Mouse (Mus musculus) midbrain, embryonic 15.5 days (tissue): ENCODE data around the gene Grin1. TPM values are rescaled to one million over a fixed set of nuclear protein-coding genes. Genes with fewer than 3 reads are reported as not detected.

Experiments used
- ATAC-seq: fragments of 200-750 bp; cut with Nextera tagmentation; replicated peaks from 2 replicates; pipeline ENCODE4 v1.8.0; 2017; ENCODE audit warnings: moderate TSS enrichment
- H3K27ac ChIP-seq: fragments of 300-500 bp; sonication (generic); 2 replicates; pipeline ENCODE4 v1.5.1; 2015; ENCODE audit warnings: mild to moderate bottlenecking, inconsistent platforms
- H3K27me3 ChIP-seq: fragments of 300-500 bp; sonication (generic); replicated peaks from 2 replicates; pipeline ENCODE4 v1.6.1; 2015; ENCODE audit warnings: inconsistent platforms
- H3K36me3 ChIP-seq: fragments of 300-500 bp; sonication (generic); replicated peaks from 2 replicates; pipeline ENCODE4 v1.6.1; 2015; ENCODE audit warnings: inconsistent platforms
- H3K4me1 ChIP-seq: fragments of 300-500 bp; sonication (generic); 2 replicates; pipeline ENCODE4 v1.6.1; 2015; ENCODE audit warnings: inconsistent platforms
- H3K4me2 ChIP-seq: fragments of 300-500 bp; sonication (generic); 2 replicates; pipeline ENCODE4 v1.6.1; 2015; ENCODE audit warnings: inconsistent platforms, mild to moderate bottlenecking, moderate library complexity
- H3K4me3 ChIP-seq: fragments of 300-500 bp; sonication (generic); 2 replicates; pipeline ENCODE4 v1.5.1; 2015; ENCODE audit warnings: mild to moderate bottlenecking, inconsistent platforms
- H3K9ac ChIP-seq: fragments of 300-500 bp; sonication (generic); 2 replicates; pipeline ENCODE4 v1.6.1; 2015; ENCODE audit warnings: mild to moderate bottlenecking, inconsistent platforms
- H3K9me3 ChIP-seq: fragments of 300-500 bp; sonication (generic); 2 replicates; pipeline ENCODE4 v1.6.1; 2016; ENCODE audit warnings: inconsistent platforms
- WGBS: fragments of 180-500 bp; shearing (Covaris S2); methylation state at CpG from one replicate; pipeline ENCODE4 v1.1.7; 2015; ENCODE audit warnings: mixed read lengths; 5-methylcytosine and 5-hydroxymethylcytosine counted together
- polyA plus RNA-seq: library from polyadenylated mRNA; unstranded; fragments of >200 nt; fragmentation: Nextera tagmentation; extraction: Ambion mirVana; gene quantifications from 2 replicates; pipeline ENCODE4 v1.2.1, GENCODE M21; 2015

The Grin1 gene
- polyA plus RNA-seq: 49.1 and 51.5 TPM in 2 replicates

DNA sequence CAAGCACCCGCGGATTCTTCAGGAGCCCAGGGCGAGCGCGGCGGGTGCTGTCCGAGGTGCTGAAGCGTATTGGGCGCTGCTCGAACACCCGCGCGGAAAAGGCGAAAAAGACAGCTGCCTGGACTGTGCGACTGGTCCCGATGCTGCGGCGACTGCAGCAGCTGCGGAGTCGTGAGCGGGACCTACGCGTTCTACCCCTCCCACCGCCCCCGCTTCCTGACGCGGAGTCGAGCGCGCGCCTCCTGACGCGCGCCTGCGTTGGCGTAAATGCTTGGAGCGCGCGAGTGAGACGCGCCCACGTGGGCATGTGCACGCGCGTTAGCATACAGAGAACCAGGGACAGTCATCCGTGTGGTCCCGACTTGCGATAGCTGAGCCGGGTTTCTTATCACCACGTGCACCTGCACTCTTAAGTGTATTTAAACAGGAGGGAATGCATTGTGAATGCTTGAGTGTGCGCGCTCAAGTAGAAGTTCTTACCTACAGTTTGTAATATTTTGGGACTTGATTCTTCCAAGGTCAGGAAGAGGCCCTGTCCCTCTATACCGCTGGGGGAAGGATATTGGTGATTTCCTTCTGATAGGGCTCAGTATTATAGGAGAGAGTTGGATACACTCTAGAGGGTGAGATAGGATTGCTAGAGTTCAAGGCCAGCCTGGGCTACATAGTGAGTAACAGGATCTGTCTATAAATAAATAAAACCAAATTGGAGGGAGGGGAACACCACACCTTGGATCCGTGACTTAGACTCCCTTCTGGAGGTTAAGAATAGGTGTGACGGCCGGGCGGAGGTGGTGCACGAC lies at the start of gene Grin1:
Grin1 (minus strand) TSS at position 217 of the 803 bp plus-strand sequence.
- peaks cover 24% of the 10 kb centered on the region for H3K4me1 ChIP-seq
- peaks cover 45% of the 10 kb centered on the region for H3K27me3 ChIP-seq
- WGBS: 8% methylated on average over 58 of the region's 58 CpGs
- peak within 1 kb of the TSS; percentile 53 for H3K4me3 ChIP-seq
- H3K9me3 ChIP-seq: no peaks in the 10 kb centered on the region
- H3K27ac ChIP-seq: peak within 1 kb of the TSS; percentile 82
- ATAC-seq: peak; percentile 87
- peak within 1 kb of the TSS; percentile 61 for H3K4me2 ChIP-seq
- H3K9ac ChIP-seq: peak within 1 kb of the TSS; percentile 65
- no peaks in the 10 kb centered on the region for H3K36me3 ChIP-seq

DNA sequence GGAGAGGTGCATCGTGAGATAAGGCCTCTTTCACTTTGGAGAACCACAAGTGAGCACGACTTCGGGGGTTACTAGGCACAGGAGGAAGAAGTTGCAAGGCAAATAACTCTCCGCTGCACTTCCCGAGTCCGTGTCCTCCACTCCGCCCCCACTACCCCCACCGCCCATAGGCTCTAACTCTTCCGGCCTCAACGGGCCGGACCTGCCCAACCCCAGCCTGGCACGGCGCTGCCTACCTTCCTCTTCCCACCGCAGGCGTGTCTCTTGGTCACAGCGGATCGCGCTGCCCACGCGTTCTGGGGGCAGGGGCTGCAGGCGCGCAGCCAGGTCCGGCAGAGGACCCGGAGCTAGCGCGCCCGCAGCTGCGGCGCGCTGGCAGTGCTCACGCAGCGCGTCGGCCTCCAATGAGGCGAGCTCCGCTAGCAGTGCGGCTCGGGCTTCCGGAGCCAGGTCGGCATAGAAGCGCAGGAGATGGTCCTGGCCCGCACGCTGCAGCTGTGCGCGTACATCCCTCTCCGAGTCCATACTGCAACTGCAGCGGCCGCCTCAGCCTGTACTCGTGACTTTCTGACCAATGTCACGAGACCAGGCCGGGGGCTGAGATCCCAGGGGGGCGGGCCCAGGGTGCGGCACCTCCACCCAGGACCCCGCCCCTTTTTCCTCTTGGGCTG lies 46.2 kb upstream of the Grin1 start, which contains the start of gene Uap1l1:
Uap1l1 (minus strand) TSS at position 592 of the 671 bp plus-strand sequence.
- H3K9ac ChIP-seq: peak within 1 kb of the TSS; percentile 63
- peak within 1 kb of the TSS; percentile 57 for H3K4me3 ChIP-seq
- ATAC-seq: peak; percentile 77
- peak within 1 kb of the TSS; percentile 100 for H3K4me2 ChIP-seq
- H3K9me3 ChIP-seq: no peaks in the 10 kb centered on the region
- H3K27me3 ChIP-seq: peaks cover 36% of the 10 kb centered on the region
- peaks cover 10% of the 10 kb centered on the region for H3K4me1 ChIP-seq
- under 1% methylated on average over 54 of the region's 54 CpGs for WGBS
- H3K36me3 ChIP-seq: no peaks in the 10 kb centered on the region
- H3K27ac ChIP-seq: 0 out of 2 replicates have a peak within 1 kb of the TSS, but pooled peaks have one; percentile 38

DNA sequence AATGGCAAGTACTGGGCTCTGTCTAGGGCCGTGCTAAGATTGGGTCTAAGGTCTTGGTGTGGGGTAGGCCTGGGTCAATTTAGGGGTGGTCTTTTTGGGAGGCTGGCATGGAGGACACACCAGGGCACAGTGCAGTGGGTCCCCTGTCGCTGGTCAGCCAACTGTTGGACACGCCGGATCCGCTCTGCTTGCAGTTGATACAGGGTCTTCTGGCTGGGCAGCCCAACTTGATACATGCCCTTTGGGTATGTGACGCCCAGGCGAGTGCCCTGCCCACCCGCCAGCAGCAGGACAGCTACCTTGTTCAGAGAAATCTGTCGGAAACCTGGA lies 45.7 kb upstream of the Grin1 start:
- Histone ChIP-seq H3K4me3 (peak overlapping the region; percentile 57), H3K4me1 (peaks cover 10% of the 10 kb centered on the region), H3K36me3 (no peaks in the 10 kb centered on the region), H3K4me2 (peak overlapping the region; percentile 100), H3K9me3 (no peaks in the 10 kb centered on the region), H3K9ac (peak overlapping the region; percentile 63; the same call in 1 of the 2 replicates), H3K27me3 (peaks cover 36% of the 10 kb centered on the region), H3K27ac (no peak overlapping the region)
- peak; percentile 34; the same call in 1 of the 2 replicates for ATAC-seq
- 34% methylated on average over 9 of the region's 9 CpGs for WGBS

DNA sequence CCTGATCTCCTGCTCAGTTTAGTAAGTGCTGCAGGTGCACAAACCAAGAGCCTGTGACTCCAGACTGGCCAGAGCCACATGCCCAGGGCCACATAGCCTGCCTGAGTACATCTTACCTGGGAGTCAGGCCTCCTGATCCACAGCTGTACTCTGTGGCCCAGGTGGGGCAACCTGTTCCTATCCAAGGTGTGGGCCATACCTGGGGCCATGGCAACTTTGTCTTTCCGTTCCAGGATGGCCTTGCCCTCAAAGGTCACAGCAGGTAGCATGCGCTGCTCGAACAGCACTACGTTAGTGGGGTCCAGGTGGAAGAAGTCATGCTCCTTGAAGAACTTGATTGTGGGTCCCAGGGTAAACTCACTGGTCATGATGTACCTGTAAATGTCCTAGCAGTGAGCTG lies 45.3 kb upstream of the Grin1 start:
- 88% methylated on average over 4 of the region's 4 CpGs for WGBS
- Histone ChIP-seq H3K9ac (no peak overlapping the region), H3K4me2 (peak overlapping the region; percentile 100; the same call in 1 of the 2 replicates), H3K9me3 (no peaks in the 10 kb centered on the region), H3K27ac (no peak overlapping the region), H3K36me3 (no peaks in the 10 kb centered on the region), H3K27me3 (peaks cover 36% of the 10 kb centered on the region), H3K4me3 (no peak overlapping the region), H3K4me1 (peaks cover 10% of the 10 kb centered on the region)
- ATAC-seq: no peak

DNA sequence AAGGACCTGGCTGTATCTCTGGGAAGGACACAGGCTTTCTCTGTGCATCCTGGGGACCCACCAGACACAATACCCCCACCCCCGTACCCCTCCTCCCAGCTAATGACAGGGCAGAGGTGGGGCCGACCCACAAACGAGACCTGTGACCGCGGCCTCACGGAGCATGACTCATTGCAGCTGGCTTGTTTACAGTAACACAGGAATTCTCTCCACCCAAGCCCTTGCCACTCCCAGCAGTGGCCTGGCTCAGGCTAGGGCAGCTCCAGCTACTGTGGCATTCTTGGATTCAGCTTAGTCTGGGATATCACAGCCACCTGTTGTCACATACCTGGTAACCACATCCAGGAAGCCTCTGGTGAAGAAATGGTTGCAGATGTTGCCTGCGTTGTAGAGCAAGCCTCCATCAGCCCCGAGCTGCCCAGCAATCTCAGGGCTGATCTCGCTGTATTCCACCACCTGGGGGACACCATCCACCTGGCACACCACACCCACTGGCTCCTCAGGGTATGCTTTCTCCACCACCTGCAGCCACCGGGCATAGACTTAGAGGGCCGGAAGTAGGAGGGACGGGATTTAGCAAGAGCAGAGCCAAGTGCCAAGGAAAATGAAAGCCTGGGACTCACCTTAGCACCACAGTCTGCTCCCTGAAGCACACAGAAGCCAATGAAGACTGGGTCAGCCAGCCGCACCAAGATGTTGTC lies 44.6 kb upstream of the Grin1 start:
- WGBS: 73% methylated on average over 13 of the region's 13 CpGs
- Histone ChIP-seq H3K4me3 (no peak overlapping the region), H3K4me1 (peaks cover 10% of the 10 kb centered on the region), H3K4me2 (no peak overlapping the region), H3K36me3 (no peaks in the 10 kb centered on the region), H3K9me3 (no peaks in the 10 kb centered on the region), H3K27ac (no peak overlapping the region), H3K9ac (no peak overlapping the region), H3K27me3 (peaks cover 33% of the 10 kb centered on the region)
- ATAC-seq: no peak

- Histone ChIP-seq H3K9ac (no peak overlapping the region), H3K4me2 (no peak overlapping the region), H3K27ac (no peak overlapping the region), H3K36me3 (no peaks in the 10 kb centered on the region), H3K9me3 (no peaks in the 10 kb centered on the region), H3K4me3 (no peak overlapping the region), H3K27me3 (peaks cover 14% of the 10 kb centered on the region), H3K4me1 (peaks cover 25% of the 10 kb centered on the region)
- ATAC-seq: no peak
- WGBS: 81% methylated on average over 4 of the region's 4 CpGs
Observed at GRCm38 (mm10) chr2:25359848-25360247, 40.9 kb upstream of the Grin1 start.

GRCm38 (mm10) chr2:25356208-25357079 lies 37.5 kb upstream of the Grin1 start, which contains the start of gene Dpp7:
TSS of gene Dpp7 (minus strand) at chr2:25356359.
- Histone ChIP-seq H3K9ac (peak within 1 kb of the TSS; percentile 40), H3K4me3 (peak within 1 kb of the TSS; percentile 50), H3K9me3 (no peaks in the 10 kb centered on the region), H3K27me3 (no peaks in the 10 kb centered on the region), H3K4me1 (peaks cover 25% of the 10 kb centered on the region), H3K4me2 (peak within 1 kb of the TSS; percentile 74), H3K27ac (no peak within 1 kb of the TSS), H3K36me3 (peaks cover 4% of the 10 kb centered on the region)
- peak; percentile 79 for ATAC-seq
- 7% methylated on average over 13 of the region's 13 CpGs for WGBS

- H3K27me3 ChIP-seq: no peaks in the 10 kb centered on the region
- peak overlapping the region; percentile 4; the same call in 1 of the 2 replicates for H3K9ac ChIP-seq
- ATAC-seq: peak; percentile 21
- peaks cover 13% of the 10 kb centered on the region for H3K36me3 ChIP-seq
- peak overlapping the region; percentile 74 for H3K4me2 ChIP-seq
- peaks cover 25% of the 10 kb centered on the region for H3K4me1 ChIP-seq
- no peaks in the 10 kb centered on the region for H3K9me3 ChIP-seq
- H3K27ac ChIP-seq: no peak overlapping the region
- H3K4me3 ChIP-seq: peak overlapping the region; percentile 50
- WGBS: 43% methylated on average over 18 of the region's 18 CpGs
Observed at GRCm38 (mm10) chr2:25355419-25356066, 36.6 kb upstream of the Grin1 start.

DNA sequence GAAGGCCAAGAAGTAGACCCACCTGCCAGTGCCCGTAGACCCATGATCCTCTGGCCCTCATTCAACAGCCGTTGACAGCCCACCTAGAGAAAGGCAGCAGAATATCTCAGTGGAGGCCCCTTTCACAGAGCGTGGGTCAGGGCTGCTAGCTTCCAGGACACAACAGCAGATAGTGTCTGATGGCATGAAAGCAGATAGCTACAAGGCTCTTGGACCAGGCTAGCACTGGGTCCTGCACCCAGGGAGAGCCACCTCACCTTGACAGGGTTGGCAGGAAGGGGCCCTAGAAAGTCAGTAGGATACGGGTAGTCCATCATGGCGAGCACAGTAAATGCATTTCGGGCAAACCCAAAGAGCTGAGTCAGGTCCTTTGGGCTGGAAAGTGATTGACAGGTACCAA lies 35.2 kb upstream of the Grin1 start:
- Histone ChIP-seq H3K9me3 (no peaks in the 10 kb centered on the region), H3K4me3 (no peak overlapping the region), H3K9ac (no peak overlapping the region), H3K27ac (no peak overlapping the region), H3K4me2 (no peak overlapping the region), H3K27me3 (no peaks in the 10 kb centered on the region), H3K4me1 (peaks cover 25% of the 10 kb centered on the region), H3K36me3 (peaks cover 26% of the 10 kb centered on the region)
- ATAC-seq: no peak
- 91% methylated on average over 6 of the region's 6 CpGs for WGBS

GRCm38 (mm10) chr2:25350701-25351100 lies 31.7 kb upstream of the Grin1 start:
- H3K9ac ChIP-seq: no peak overlapping the region
- H3K27me3 ChIP-seq: no peaks in the 10 kb centered on the region
- peaks cover 10% of the 10 kb centered on the region for H3K4me1 ChIP-seq
- H3K9me3 ChIP-seq: no peaks in the 10 kb centered on the region
- H3K36me3 ChIP-seq: peaks cover 56% of the 10 kb centered on the region
- no peak for ATAC-seq
- WGBS: 92% methylated on average over 3 of the region's 3 CpGs
- H3K4me2 ChIP-seq: no peak overlapping the region
- no peak overlapping the region for H3K27ac ChIP-seq
- no peak overlapping the region for H3K4me3 ChIP-seq

- Histone ChIP-seq H3K4me3 (no peak overlapping the region), H3K4me1 (no peaks in the 10 kb centered on the region), H3K27me3 (no peaks in the 10 kb centered on the region), H3K9ac (no peak overlapping the region), H3K27ac (no peak overlapping the region), H3K9me3 (no peaks in the 10 kb centered on the region), H3K36me3 (peaks cover 68% of the 10 kb centered on the region), H3K4me2 (no peak overlapping the region)
- 95% methylated on average over 4 of the region's 4 CpGs for WGBS
- no peak for ATAC-seq
Observed at GRCm38 (mm10) chr2:25349499-25349898, 30.5 kb upstream of the Grin1 start.
